Mouse (Mus musculus): ENCODE results near the gene Scamp5. TPM values are rescaled to one million over a fixed set of nuclear protein-coding genes. Genes with fewer than 3 reads are reported as not detected.

The Scamp5 gene
- total RNA-seq, 1 experiment from 2014 or later: 0.10 TPM

DNA sequence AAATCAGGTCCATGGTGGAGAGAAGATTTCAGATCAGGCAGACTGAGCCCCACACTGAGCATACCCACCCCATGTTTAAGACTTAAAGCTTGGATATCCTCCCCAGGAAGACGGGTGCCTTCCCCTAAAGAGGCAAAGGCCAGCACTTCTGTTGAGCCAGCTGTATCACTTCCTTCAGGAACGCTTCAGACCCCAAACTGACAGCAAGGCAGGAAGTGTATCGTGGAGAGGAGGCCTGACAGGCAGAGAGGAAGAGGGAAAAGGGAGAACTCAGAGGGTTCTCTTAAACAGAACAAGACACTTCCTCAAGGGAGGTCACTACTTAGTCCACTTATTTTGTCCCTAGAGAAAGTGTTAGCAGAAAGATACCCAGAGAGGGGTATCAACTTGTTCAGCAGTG lies 1.8 kb downstream of the Scamp5 start:
- no peak for ATAC-seq (replicated peaks in 1 of 2; ENCODE audit: insufficient read depth in 1 of 2, low FRiP score in 2 of 2, low TSS enrichment in 1 of 2, low read depth in 1 of 2, poor library complexity in 2 of 2, severe bottlenecking in 2 of 2)

DNA sequence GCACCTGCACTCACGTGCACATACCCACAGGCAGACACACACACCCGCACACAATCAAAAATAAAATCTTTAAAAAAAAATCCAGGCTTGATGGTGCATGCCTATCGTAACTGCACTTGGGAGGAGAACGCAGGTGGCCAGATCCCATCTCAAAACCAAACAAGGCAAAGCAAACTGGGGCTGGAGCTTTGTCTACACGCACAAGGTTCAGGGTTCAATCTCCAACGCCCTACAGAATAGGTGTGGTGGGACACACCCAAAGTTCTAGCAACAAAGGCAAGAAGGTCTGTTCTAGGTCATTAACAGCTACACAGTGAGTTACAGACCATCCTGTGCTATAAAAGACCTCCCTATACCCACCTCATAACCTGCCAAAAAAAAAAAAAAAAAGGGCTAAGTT lies 5.0 kb downstream of the Scamp5 start:
- ATAC-seq (replicated peaks in 1 of 2; ENCODE audit: insufficient read depth in 1 of 2, low FRiP score in 2 of 2, low TSS enrichment in 1 of 2, low read depth in 1 of 2, poor library complexity in 2 of 2, severe bottlenecking in 2 of 2): no peak

DNA sequence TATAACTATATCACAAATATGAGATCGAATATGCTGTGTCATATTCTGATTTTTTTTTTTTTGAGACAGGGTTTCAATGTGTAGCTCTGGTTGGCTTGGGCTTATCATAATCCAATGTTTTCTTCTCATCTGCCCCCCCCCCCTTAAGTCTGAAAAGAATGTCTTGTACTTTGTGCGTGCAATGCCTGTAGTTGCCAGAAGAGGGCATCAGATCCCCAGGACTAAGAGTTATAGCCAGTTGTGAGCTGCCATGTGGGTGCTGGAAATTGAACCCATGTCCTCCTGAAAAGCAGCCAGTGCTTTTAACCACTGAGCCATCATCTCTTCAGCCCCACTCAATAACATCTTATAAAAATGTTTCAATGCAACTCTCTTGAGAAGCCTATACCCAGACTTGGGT lies 8.2 kb downstream of the Scamp5 start:
- no peak for ATAC-seq (replicated peaks in 1 of 2; ENCODE audit: insufficient read depth in 1 of 2, low FRiP score in 2 of 2, low TSS enrichment in 1 of 2, low read depth in 1 of 2, poor library complexity in 2 of 2, severe bottlenecking in 2 of 2)

DNA sequence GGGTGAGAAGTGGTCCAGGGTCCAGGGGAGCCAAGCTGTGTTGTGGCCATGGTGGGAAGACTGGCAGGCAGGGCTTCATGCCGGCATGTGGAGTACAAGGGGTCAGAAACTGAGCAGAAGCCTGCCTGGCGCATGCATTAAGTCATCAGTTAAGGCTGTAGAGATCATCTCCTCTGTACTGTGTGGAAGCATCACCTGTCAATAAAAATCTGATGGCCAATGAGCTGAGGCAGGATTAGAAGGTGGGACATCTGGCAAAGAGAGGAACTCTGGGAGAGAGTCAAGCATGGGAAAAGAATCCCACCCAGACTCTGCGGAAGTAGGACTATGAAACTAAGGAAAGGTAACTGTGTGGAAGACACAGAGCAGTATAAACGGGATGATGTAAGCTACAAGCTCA lies 14.3 kb downstream of the Scamp5 start:
- ATAC-seq (replicated peaks in 1 of 2; ENCODE audit: insufficient read depth in 1 of 2, low FRiP score in 2 of 2, low TSS enrichment in 1 of 2, low read depth in 1 of 2, poor library complexity in 2 of 2, severe bottlenecking in 2 of 2): no peak

DNA sequence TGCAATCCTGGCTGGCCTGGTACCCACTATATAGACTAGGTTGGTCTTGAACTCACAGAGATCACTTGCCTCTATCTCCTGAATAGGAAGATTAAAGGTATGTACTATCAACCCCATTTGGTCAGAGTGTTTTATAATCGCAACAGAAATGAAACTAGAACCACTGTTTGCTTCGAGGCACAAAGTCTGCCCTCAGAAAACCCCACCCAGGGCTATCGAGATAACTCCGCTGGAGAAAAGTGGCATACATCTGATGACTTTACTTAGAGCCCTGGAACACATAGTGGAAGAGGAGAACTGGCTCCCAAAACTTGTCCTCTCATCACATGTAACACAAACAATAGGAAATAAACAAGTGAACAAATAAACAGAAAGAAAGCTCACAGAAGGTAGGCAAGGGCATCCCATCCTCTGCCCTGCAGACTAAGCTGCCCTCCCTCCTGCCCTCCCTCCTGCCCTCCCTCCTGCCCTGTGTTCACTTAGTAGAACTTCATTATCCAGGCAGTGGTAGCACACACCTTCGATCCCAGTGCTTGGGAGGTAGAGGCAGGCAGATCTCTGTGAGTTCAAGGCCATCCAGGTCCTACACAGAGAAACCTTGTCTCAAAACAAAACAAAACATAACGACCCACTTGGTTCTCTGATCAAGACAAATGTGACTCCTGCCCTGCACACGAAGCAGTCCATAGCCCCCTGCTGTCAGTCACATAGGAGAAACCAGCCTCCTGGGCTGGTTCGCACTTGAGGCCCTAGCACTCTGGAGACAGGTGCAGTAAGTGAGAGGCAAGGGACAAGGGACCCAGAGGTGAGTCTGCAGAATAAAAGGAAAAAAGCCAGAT lies 15.0 kb downstream of the Scamp5 start:
- no peak for ATAC-seq (replicated peaks in 1 of 2; ENCODE audit: insufficient read depth in 1 of 2, low FRiP score in 2 of 2, low TSS enrichment in 1 of 2, low read depth in 1 of 2, poor library complexity in 2 of 2, severe bottlenecking in 2 of 2)

DNA sequence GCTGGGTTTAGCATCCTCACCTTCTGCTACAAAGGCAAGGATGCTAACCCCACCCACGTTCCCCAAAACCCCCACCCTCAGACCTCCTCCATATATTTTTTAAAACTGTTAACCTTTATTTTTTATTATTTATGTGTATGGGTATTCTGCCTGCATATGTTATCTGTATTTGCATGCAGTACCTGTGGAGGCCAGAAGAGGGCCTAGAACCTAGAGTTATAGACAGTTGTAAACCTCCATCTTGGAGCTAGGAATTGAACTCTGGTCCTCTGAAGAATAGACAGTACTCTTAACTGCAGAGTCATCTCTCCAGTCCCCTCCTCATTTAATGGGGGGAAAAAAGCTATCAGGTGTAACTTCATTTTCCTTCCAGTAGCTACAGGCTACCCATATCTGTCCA lies 18.1 kb downstream of the Scamp5 start:
- ATAC-seq (replicated peaks in 1 of 2; ENCODE audit: insufficient read depth in 1 of 2, low FRiP score in 2 of 2, low TSS enrichment in 1 of 2, low read depth in 1 of 2, poor library complexity in 2 of 2, severe bottlenecking in 2 of 2): no peak

DNA sequence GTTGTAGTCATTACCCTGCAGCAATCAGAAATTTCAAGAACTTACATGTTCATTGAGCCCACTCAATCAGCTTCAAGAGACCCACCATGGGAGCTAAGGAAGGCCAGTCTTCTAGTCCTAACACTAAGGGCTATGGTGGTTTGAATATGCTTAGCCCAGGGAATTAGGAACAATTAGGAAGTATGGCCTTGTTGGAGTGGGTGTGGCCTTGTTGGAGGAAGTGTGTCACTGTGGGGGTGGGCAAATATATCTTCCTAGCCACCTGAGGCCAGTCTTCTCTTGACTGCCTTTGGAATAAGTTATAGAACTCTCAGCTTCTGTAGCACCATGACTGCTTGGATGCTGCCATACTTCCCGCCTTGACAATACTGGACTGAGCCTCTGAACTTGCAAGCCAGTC lies 27.2 kb downstream of the Scamp5 start:
- ATAC-seq (replicated peaks in 1 of 2; ENCODE audit: insufficient read depth in 1 of 2, low FRiP score in 2 of 2, low TSS enrichment in 1 of 2, low read depth in 1 of 2, poor library complexity in 2 of 2, severe bottlenecking in 2 of 2): no peak

DNA sequence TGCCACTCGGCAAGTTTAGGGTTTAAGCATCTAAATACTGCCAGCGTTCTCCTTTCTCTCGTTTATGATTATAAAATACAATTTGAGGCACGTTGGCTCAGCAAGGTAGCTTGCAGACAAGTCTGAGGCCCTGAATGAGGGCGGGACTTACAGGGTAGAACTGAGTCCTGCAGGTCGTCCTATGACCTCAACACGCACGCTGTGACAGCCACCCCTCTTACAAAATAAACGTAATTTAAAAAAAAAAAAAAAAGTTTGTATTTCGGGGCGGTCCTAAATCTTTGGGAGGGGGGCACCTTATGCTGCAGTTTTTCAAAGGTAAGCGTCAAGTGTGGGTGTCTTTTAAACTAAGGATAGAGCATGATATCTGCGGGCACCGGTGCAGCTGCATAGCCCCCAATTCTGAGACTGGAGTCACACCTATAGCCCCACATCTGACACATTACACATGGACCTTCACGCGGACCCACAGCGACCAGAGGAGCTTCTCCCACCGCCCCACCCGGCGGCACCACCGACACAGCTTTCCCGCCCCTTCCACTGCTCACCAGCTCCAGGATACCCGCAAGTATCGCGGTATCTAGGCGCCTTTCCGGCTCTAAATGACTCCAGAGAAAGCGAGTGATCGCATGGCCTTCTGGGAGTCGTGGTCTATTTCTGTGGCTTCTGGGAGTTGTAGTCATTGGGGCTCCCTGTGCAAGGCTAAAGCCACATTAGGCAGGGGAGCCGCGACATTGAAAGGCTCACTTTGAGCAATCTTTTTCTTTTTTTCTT lies 28.2 kb downstream of the Scamp5 start, which contains the start of gene Ppcdc:
TSS of gene Ppcdc (minus strand) at position 603 of the 774 bp plus-strand sequence.
- peak; percentile 98 for ATAC-seq (replicated peaks in 1 of 2; ENCODE audit: insufficient read depth in 1 of 2, low FRiP score in 2 of 2, low TSS enrichment in 1 of 2, low read depth in 1 of 2, poor library complexity in 2 of 2, severe bottlenecking in 2 of 2)

DNA sequence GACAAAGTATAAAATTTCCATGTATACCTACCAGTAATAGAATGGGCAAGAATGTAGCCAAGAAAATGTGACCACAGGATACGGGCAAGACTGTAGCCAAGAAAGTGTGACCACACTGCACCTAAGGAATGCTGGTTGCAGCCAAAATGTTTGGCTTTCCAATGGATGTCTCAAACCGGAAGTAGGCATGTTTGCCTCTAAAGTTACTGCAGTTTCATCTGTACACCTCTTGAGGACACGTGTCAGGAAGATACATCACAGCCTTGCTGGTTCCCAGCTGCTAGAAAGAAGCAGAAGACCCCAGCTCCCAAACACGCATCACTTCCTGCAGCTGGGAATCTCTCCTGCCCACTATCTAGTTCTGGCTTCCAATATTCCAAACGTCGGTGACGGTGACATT lies 28.8 kb downstream of the Scamp5 start:
- no peak for ATAC-seq (replicated peaks in 1 of 2; ENCODE audit: insufficient read depth in 1 of 2, low FRiP score in 2 of 2, low TSS enrichment in 1 of 2, low read depth in 1 of 2, poor library complexity in 2 of 2, severe bottlenecking in 2 of 2)

DNA sequence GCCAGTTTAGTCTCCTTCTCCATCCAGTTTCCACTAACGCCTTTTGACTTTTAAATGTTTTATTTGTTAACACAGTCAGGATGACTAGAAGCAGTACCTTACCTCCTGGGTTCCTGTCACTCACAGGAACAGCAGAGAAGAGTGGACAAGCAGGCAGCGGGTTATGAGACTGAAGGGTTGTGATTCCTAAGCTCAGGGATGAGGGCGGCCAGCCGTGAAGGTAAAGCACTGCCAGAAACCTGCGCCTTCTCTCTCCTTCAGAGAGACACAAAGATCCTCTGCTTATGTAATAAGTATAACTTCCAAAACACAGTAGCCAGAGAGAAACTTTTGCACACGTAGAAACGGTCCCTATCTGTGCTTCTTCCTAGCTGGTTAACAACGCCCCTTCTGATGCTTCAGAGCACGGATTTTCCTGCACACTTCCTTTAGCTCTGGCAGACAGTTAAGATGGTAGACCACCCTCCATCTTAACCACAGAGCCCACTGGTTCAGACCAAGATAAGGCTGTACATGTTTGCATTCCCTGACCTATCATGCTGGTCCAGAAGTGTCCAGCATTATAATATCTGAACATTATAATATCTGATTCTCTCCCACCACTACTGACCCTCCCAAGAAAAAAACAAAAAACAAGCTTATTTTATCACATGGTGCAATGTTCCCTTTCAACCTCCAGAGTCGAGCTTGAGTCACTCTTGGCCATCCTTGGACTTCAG lies 29.8 kb downstream of the Scamp5 start:
- no peak for ATAC-seq (replicated peaks in 1 of 2; ENCODE audit: insufficient read depth in 1 of 2, low FRiP score in 2 of 2, low TSS enrichment in 1 of 2, low read depth in 1 of 2, poor library complexity in 2 of 2, severe bottlenecking in 2 of 2)

DNA sequence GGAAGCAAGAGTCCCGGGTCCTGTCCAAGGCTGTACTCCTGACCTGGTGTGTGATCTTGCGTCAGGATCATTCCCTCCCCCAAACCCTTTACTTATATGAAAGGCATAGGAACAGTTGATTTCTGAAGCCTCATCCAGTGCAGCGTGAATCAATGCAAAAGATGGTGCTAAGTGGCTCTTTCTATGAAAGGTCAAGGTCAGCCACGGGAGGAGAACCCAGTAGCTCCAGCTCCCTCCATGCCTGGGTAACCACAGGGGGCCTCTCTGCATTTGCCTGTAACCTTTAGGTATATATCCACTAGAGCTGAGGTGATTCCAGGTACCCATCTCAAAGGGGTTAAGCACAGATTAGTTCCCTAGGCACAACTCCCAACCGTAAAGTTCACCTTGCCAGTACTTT lies 31.7 kb downstream of the Scamp5 start:
- no peak for ATAC-seq (replicated peaks in 1 of 2; ENCODE audit: insufficient read depth in 1 of 2, low FRiP score in 2 of 2, low TSS enrichment in 1 of 2, low read depth in 1 of 2, poor library complexity in 2 of 2, severe bottlenecking in 2 of 2)

DNA sequence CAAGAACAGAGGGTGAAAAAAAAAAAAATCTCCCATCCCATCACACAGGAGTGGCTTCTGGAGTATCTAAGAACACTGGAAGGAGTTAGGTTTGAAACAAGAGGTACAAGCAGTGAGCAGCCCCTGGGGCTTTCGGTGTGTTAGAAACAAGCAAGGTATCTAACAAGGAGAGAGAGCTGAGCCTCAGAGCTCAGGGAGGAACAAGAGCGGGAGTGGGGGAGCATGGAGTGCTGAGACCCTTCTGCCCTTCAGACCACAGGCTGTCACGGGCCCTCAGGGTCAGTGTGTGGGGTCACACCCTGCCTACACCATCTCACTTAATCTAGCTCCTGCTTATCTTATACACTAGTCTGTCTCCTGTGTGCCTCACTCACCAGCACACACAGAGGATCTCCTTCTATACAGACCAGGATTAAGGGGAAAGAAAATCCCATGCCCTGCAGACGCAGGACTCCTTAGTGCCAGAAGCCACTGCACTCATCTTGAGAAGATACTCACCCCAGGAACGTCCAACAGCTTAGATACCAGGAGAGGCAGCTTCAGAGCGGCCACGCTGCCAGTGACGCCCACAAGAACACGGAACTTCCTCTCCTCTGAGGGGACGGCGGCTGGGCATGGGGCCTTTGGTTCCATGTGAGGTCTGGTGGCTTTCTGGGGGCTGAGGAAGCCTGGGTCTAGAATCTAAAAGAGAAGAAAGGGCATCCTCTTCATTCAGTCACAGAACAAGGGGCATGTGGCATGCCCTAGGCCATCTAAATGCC lies 33.3 kb downstream of the Scamp5 start:
- peak; percentile 29 to 34; a peak in 1 of 4 replicates for ATAC-seq (replicated peaks in 1 of 2; ENCODE audit: insufficient read depth in 1 of 2, low FRiP score in 2 of 2, low TSS enrichment in 1 of 2, low read depth in 1 of 2, poor library complexity in 2 of 2, severe bottlenecking in 2 of 2)

DNA sequence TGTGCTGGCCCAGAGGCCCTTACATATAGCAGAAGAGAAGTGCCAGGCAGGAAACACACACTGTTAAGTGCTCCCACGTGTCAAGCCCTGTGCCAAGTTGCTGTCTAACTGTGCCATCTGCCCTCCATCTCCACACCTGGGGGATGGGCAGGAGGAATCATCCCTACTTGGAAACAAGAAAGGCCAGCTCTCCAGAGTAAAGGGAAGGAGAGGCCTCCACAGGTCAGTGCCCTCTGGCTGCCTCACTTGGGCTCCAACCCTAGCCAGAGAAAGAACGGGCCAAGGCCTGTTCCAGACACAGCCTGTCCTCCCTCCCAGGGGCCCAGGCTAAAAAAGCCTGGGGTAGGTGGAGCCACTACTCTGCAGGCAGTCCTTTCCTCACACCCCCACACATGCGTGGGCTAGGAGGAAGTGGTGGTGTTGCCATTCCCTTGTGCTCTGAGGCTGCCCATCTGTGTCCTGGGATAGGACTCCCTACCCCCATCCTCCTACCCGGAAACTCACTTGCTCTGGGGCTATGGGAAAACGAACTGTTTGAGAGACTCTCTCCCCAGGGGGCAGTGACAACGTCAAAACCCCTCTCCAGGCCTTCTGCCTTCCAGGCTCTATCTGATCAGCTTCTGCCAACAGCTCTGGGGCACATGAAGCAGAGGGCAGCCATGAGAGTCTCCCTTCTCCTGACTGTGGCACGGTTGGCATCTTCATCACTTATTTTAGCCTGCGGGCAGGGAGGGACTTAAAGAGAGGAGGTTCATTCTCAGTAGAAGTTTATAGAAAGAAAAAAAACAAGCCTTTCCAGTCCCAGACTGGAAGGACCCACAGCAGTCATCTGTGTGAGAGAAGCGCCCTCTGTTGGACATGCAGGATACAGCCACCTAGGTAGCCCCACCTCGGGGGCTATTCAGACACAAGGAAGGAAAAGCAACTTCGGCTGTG lies 34.5 kb downstream of the Scamp5 start:
- peak; percentile 76 to 86 for ATAC-seq (replicated peaks in 1 of 2; ENCODE audit: insufficient read depth in 1 of 2, low FRiP score in 2 of 2, low TSS enrichment in 1 of 2, low read depth in 1 of 2, poor library complexity in 2 of 2, severe bottlenecking in 2 of 2)

DNA sequence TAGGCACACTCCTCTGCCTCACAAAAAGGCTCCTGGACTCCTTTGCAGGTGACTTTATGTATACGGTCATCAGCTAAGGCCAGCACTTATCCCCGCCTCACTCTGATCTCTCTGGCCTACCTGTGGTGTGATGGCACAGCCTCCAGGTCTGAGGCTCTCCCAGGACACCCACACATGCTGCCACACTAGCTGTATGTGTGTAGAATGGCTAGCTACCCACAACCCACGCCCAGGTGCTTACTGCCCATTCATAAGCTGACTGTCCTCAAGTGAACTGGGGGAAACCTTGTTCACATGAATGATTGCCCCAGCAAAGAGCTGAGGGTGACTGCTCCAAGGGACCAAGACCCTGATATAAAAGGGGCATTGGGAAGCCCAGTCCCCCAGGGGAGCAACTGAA lies 35.4 kb downstream of the Scamp5 start:
- no peak for ATAC-seq (replicated peaks in 1 of 2; ENCODE audit: insufficient read depth in 1 of 2, low FRiP score in 2 of 2, low TSS enrichment in 1 of 2, low read depth in 1 of 2, poor library complexity in 2 of 2, severe bottlenecking in 2 of 2)

DNA sequence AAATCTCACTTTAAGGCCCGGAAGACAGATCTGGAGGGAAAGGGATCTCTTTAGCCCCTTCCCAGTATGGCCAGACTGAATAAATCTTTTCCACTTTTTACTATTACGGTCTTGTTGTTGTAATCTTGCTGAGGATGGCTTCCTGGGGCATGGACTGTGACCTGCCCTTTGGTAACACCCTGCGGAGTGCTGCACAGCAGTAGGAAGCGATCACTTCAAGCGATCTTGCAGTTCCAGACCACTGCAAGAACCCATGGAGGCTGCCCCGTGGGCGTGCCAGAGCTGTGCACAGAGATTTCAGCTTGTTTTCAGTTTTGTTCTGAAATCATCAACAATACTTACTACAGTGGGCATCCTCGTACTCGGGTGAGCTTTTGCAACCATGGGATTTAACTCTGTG lies 36.7 kb downstream of the Scamp5 start:
- ATAC-seq (replicated peaks in 1 of 2; ENCODE audit: insufficient read depth in 1 of 2, low FRiP score in 2 of 2, low TSS enrichment in 1 of 2, low read depth in 1 of 2, poor library complexity in 2 of 2, severe bottlenecking in 2 of 2): no peak

DNA sequence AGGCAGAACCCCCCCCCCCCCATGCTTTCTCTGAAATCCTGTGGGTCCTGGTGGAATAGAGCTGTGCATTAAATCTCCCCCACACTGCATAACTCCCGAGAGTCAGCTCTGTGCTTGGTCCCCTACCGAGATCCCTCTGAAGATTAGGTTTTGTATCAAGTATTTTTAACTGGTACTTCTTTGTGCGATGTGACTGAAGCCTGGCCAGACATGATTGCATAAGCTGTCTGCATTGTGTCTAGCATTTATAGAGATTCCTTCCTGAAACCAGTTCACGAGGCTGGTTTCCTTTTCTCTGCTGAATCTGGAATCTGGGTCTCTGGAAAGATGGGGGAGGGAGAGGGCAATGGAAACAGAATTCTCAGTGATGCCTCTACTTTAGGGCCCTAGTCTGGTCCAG lies 39.5 kb downstream of the Scamp5 start:
- ATAC-seq (replicated peaks in 1 of 2; ENCODE audit: insufficient read depth in 1 of 2, low FRiP score in 2 of 2, low TSS enrichment in 1 of 2, low read depth in 1 of 2, poor library complexity in 2 of 2, severe bottlenecking in 2 of 2): no peak

Data from hematopoietic stem cell, adult 5-6 weeks (primary cell).